Mouse (Mus musculus) brown adipose tissue, adult 24 weeks (tissue): ENCODE results near the gene Zfhx3. TPM values are rescaled to one million over a fixed set of nuclear protein-coding genes. Genes with fewer than 3 reads are reported as not detected.

ENCODE experiments used
- H3K27ac ChIP-seq: fragments of 200-500 bp; replicated peaks from 2 replicates; pipeline ENCODE4 v1.5.1; 2012; ENCODE audit warnings: low read depth, mild to moderate bottlenecking, low read length
- H3K4me1 ChIP-seq: fragments of 200-500 bp; 2 replicates; pipeline ENCODE4 v1.6.1; 2012; ENCODE audit warnings: low read length, mixed read lengths; ENCODE audit not compliant: control insufficient read depth, insufficient read depth, insufficient read length
- H3K4me3 ChIP-seq: fragments of 200-500 bp; 2 replicates; pipeline ENCODE4 v1.5.1; 2012; ENCODE audit warnings: low read depth, mild to moderate bottlenecking, low read length, moderate library complexity; ENCODE audit not compliant: insufficient read depth
- polyA plus RNA-seq: library from polyadenylated mRNA; stranded (reverse); fragments of >200 nt; gene quantifications from 2 replicates; pipeline ENCODE4 v1.2.4, GENCODE M21; 2012; ENCODE audit not compliant: missing spikeins, insufficient read depth, insufficient read length

The Zfhx3 gene
- polyA plus RNA-seq, 1 experiment = 5.2 TPM

DNA sequence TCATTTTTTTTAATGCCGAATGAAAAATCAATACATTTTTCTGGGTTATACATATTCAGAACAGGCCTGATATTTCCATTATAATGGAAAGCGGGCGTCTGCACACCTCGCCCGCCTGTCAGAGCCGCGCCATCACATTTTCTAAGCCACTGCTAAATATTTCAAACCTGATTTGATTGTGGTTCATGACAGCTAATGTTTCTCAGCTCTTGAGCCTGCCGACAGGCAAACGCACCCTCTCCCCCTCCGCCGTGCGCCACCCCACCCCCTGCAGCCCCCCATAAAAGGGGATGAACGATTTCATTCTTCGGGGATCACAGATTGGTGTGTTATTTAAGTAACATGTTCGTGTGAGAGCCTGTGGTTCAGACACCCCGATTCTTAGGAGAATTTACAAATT is 966.1 kb downstream of the Zfhx3 start:
- Histone ChIP-seq H3K4me1 (no peaks in the 10 kb centered on the region), H3K4me3 (no peak overlapping the region), H3K27ac (no peak overlapping the region)

DNA sequence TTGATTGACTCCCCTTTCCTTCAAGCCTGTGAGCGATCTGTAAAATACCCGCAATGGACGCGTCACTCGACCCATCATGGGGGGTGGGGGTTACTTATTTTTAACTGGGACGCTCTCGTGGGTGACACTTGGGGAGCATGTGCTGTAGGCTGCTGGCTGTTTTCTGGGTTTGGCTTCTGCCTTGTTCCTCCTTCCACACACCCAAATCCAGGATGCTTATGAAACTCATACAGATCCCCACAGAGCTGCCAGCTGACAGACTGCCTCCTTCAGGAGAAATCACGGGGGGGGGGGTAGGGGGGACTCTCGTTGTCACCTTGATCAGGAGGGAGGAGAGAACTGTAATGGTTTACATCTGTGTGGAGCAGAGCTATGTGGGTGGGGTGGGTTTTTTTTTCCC is 966.6 kb downstream of the Zfhx3 start:
- H3K4me1 ChIP-seq = no peaks in the 10 kb centered on the region
- no peak overlapping the region for H3K4me3 ChIP-seq
- H3K27ac ChIP-seq = no peak overlapping the region

DNA sequence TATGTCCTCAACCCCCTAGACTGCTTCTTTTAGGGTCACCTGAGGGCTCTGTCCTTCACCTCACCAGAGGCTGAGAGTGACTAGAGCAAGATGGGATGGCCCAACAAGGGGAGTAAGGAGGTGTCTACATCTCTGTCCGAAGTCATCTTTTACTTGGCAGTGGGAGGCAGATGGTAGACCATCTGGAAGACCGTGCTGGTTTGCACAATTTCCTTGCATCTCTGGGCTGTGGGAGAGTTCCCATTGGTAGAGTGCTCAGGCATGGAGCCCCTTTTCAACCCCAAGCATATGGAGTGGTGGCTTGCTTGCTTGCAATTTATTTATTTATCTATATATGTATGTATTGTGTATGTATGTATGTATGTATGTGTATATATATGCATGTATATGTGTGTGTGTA is 967.0 kb downstream of the Zfhx3 start:
- H3K4me3 ChIP-seq = no peak overlapping the region
- H3K4me1 ChIP-seq = no peaks in the 10 kb centered on the region
- no peak overlapping the region for H3K27ac ChIP-seq

- Histone ChIP-seq H3K4me3 (no peak overlapping the region), H3K27ac (no peak overlapping the region), H3K4me1 (no peaks in the 10 kb centered on the region)
Measured at GRCm38 (mm10) chr8:108910843-108911242, 968.4 kb downstream of the Zfhx3 start.

- no peak overlapping the region for H3K4me3 ChIP-seq
- H3K4me1 ChIP-seq = no peaks in the 10 kb centered on the region
- no peak overlapping the region for H3K27ac ChIP-seq
Measured at GRCm38 (mm10) chr8:108911511-108911910, 969.1 kb downstream of the Zfhx3 start.

DNA sequence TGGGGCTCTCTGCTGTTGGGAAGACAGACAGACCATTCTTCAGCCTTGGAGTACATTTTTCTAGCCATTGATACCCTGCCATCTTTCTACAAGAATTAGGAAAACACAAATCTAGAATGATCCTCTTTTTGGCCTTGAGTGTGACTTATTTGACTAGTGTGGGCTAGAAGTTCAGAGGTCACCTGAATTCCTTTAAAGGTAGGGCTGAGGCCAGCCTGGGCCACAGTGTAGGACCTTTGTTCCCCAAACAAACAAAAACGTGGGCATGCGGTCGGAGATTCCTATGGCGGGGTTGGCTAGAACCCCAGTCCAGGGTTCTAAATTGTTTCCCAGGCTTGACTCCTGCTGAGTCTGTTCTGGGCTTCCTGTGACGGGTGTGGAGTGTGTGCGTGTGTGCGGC is 970.6 kb downstream of the Zfhx3 start:
- no peaks in the 10 kb centered on the region for H3K4me1 ChIP-seq
- H3K4me3 ChIP-seq = no peak overlapping the region
- H3K27ac ChIP-seq = no peak overlapping the region

DNA sequence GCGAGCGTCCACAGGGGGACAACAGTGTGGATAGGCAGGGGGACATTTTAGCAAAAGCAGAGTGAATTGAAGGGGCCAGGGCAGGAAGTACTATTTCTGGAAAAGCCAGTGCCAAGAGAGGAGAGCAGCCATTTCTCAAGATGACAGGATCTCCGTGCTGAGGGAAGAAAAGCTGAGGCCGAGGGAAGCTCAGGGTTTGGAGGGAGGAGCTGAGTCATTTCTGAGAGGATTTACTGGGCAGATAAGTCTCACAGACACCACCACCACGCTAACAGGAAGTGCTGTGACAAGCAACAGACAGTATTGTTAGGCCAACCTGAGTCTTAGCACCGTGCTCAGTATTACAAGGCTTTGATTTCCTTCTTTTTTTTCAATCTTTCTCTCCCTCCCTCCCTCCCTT is 973.0 kb downstream of the Zfhx3 start:
- H3K27ac ChIP-seq = no peak overlapping the region
- H3K4me3 ChIP-seq = no peak overlapping the region

GRCm38 (mm10) chr8:108915876-108916275 is 973.4 kb downstream of the Zfhx3 start:
- Histone ChIP-seq H3K27ac (no peak overlapping the region), H3K4me1 (no peaks in the 10 kb centered on the region), H3K4me3 (no peak overlapping the region)

More for the DNA sequence above, 973.0 kb downstream of the Zfhx3 start:
- H3K4me1 ChIP-seq = no peaks in the 10 kb centered on the region

DNA sequence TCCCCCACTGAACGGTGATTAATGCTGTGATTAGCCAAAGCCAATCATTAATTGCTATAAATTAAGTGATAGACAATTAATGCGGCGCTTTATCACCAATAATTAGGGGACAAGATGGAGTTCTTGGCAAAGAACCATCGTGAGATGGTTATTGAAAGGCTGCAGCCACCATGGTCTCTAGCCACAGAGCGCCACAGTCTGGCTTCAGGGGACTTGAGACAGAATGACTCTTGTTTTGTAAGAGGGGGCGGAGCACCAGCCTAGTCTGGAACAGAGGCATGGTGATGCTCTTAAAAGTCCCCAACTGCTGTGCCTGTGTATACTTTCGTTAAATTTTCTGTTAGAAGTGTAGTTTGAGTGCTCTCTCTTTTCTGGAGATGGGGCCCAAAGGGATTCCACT is 977.7 kb downstream of the Zfhx3 start:
- no peak overlapping the region for H3K27ac ChIP-seq
- no peak overlapping the region for H3K4me3 ChIP-seq
- H3K4me1 ChIP-seq = peaks cover 6% of the 10 kb centered on the region; the same call in 1 of the 2 replicates

DNA sequence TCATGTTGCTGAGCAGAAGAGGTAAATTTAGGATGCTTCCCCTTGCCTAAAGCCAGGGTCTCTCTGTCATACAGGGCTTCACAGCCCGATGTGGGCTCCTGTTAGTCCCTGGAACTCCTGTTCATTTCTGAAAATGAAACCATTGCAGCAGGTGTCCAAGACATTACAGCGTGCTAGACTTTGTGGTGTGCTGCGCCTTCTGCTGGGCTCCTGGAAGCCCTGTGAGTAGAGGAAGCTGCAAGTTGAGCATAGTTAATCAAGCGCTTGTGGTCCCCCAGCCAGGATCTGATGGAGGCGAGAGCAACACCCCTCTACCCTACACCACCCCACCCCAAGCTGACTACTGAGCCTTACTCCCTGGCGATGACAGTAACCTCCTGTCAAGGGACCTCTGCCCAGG is 980.7 kb downstream of the Zfhx3 start:
- Histone ChIP-seq H3K4me1 (peaks cover 6% of the 10 kb centered on the region; the same call in 1 of the 2 replicates), H3K4me3 (no peak overlapping the region), H3K27ac (no peak overlapping the region)

DNA sequence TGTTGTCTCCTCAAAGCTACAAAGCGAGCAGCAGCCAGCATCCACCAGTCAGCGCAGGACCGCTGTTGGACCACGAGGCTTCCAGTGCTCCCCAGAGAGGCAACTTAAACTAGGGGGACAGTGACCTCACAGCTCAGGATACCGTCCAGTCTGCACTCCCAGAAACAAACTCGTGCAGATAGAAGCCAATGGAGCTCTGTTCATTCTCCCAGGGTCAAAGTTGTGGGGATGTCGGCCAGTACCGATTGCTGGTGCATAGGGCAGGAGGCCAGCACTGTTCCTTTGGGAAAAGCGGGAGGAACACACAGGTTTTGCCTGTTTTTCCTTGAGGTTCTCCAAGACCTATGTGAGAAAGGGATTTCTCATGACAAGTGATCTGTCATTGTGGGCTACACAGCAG is 982.1 kb downstream of the Zfhx3 start:
- Histone ChIP-seq H3K27ac (no peak overlapping the region), H3K4me1 (peaks cover 6% of the 10 kb centered on the region; the same call in 1 of the 2 replicates), H3K4me3 (no peak overlapping the region)

GRCm38 (mm10) chr8:108926106-108926505 is 983.7 kb downstream of the Zfhx3 start:
- Histone ChIP-seq H3K27ac (no peak overlapping the region), H3K4me3 (no peak overlapping the region), H3K4me1 (peaks cover 6% of the 10 kb centered on the region; the same call in 1 of the 2 replicates)

GRCm38 (mm10) chr8:108930635-108931034 is 988.2 kb downstream of the Zfhx3 start:
- Histone ChIP-seq H3K4me3 (no peak overlapping the region), H3K4me1 (no peaks in the 10 kb centered on the region; the same call in 1 of the 2 replicates), H3K27ac (no peak overlapping the region)

- H3K27ac ChIP-seq = no peak overlapping the region
Measured at GRCm38 (mm10) chr8:108931837-108932236, 989.4 kb downstream of the Zfhx3 start.

DNA sequence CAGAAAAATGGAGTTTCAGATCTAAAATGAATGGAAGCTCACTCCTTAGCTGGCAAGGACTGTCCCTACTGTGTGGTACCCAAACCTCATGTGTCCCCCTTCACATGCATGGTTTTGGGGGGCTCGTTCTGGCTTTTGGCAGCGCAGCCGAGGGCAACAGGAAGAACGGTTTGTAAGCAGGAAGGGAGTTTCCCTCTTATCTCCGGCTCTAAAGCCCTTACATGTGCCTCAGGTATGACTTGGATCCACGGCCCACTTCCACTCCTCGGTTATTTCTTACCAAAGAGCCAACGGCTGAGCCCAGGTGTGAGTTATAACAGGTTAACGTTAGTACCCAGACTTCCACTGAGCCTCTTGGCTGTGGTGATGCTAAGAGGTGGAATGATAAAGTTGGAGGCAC is 990.3 kb downstream of the Zfhx3 start:
- no peaks in the 10 kb centered on the region for H3K4me1 ChIP-seq
- H3K4me3 ChIP-seq = no peak overlapping the region
- H3K27ac ChIP-seq = no peak overlapping the region

More at GRCm38 (mm10) chr8:108931837-108932236, 989.4 kb downstream of the Zfhx3 start:
- H3K4me1 ChIP-seq = no peaks in the 10 kb centered on the region
- no peak overlapping the region for H3K4me3 ChIP-seq

- H3K27ac ChIP-seq = no peak overlapping the region
- no peaks in the 10 kb centered on the region for H3K4me1 ChIP-seq
- H3K4me3 ChIP-seq = no peak overlapping the region
Measured at GRCm38 (mm10) chr8:108935834-108936694, 993.6 kb downstream of the Zfhx3 start.
